Mouse (Mus musculus): ENCODE measurements around the gene Pdpn.
"Not testable (repeated sequence)": the region's sequence is repeated elsewhere in the genome, so short reads cannot be mapped to it uniquely, and the experiment has no call there.

The Pdpn gene

DNA sequence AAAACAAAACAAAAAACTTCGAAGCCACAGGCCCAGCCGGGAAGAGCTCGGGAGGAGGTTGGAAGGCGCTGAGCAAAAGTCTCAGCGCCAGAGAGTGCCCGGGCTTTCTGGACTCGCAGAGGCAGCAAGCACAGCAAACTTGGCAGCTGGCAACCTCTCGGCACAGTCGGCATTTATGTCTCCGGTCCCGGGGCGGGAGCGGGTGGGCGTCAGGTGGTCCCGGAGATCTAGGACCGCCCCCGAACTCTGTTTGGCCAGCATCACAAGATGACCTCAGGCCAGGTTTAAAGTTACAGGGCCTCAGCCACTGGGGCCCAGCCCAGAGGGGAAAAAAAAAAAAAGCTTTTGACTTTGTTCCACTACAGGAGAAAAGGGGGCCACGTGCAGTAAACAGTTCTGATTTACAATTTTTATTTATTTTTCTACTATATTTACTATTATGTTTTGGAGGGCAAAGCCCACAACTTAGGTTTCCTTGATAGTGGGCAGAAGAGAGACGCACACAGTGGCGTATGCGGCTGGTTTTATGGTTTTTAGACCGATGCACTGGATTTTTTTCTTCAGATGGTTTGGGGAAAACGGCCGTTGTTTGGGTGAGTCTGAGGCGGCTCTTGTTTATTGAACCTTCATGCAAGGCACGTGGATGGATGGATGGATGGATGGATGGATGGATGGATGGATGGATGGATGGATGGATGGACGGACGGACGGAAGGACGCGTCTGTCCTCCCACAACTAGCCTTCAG lies at the start of gene Pdpn:
Pdpn (minus strand) TSS at position 240 of the 746 bp plus-strand sequence.
- DNase-seq (ENCODE audit: low read depth) = no peak

DNA sequence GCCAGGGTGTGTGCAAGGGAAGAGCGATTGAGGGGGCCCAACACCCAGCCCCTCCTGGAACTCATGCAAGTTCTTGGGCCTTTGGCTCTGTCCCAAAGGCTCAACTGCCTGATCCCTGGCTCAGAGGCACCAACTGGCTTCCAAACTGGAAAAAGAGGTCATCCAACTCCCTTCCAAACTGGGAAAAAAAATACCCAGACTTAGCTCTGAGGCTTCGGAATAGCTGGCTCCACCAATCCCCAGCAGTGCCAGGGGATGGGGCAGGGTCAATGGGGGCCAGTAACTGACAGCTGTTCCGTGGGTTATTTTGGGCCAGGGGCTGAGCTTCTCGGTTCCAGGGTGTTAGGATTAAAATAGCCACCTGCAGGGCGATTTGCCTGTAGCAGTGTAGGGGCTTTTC lies 49.3 kb upstream of the Pdpn start:
- DNase-seq (ENCODE audit: low read depth) = no peak

DNA sequence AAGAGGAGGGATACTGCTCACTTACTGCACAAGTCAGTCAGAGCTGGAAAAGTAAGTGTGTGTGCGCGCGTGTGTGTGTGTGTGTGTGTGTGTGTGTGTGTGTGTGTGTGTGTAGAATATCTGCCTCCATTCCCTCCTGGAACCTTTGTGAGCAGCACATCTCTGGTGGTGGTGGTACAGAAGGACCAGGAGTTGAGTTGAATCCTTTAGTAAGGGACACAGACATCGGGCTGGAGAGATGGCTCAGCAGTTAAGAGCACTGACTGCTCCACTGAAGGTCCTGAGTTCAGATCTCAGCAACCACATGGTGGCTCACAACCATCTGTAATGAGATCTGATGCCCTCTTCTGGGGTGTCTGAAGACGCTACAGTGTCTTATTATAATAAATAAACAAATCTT lies 46.1 kb upstream of the Pdpn start:
- DNase-seq (ENCODE audit: low read depth) = not testable (repeated sequence)

DNA sequence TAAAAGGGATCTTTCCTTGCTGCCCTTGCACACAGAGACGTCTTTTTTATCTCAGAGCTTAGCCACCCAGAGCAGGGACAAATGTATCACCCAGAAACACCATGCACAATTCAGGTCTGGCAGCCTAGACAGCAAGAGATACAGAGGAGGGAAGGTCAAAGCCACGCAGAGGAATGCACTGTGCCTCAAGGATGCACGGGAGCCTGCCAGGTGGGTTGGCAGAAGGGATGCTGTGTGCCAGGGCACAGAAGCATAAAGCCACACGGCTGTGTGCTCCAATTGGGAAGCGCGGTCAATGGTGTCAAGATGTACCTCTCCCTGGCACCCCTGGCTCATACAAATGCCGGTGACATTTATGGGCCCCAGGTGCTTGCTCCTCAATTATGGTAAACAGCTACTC lies 42.1 kb upstream of the Pdpn start:
- DNase-seq (ENCODE audit: low read depth) = no peak

DNA sequence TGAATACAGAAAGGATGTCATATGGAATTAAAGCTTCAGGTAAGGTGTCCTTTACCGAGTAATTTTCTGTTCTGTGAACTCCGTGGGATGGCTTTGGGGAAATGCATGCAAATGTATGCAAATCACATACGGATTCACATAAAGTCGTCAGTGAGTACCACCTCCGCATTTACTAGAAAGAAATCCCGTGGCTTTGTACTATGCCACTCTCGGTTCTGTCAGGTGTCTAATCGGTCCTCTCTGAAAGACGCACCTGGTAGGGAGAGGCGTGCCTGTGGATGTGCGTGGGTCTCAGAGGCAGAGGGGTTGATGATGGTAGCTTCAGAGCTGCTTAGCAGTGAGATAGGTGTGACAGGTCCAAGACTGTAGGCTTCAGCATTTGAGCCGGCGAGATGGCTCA lies 40.4 kb upstream of the Pdpn start:
- DNase-seq (ENCODE audit: low read depth) = no peak

DNA sequence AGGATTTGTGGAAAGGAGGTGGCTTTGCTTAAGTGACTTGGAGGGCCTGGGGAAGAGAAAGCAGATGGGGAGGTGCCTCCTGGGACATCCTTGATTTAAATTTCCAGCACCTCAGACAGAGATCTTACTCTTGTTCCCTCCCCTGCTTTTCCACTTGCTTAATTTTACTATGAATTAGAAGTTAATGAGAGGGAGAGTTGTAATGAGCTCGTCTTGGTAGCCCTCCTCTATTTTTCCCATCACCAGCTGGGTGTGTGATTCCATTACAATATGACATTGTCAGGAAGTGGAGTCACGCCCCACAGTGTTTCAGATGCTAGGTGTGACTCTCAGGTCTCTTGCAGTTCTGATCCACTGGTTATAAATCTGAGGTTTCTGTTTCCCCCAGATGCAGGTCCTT lies 36.7 kb upstream of the Pdpn start:
- no peak for DNase-seq (ENCODE audit: low read depth)

DNA sequence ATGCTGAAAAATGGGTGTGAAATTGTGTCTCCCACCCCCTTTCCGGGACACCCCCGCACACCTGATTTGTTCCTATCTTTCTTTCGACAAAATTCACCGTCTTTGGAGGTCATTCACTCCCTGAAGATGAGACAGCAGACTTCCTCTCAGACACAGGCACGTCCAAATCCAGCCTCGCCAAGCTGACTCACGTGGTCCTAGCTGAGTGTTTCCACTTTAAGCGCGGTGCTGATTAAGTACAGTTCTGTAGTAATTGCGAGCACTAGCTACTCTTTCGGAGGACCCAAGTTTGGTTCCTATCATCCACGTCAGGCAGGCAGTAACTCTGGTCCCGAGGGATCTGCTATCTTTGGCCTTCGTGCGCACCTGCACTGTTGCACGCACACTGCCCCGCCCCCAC lies 35.6 kb upstream of the Pdpn start:
- no peak for DNase-seq (ENCODE audit: low read depth)

DNA sequence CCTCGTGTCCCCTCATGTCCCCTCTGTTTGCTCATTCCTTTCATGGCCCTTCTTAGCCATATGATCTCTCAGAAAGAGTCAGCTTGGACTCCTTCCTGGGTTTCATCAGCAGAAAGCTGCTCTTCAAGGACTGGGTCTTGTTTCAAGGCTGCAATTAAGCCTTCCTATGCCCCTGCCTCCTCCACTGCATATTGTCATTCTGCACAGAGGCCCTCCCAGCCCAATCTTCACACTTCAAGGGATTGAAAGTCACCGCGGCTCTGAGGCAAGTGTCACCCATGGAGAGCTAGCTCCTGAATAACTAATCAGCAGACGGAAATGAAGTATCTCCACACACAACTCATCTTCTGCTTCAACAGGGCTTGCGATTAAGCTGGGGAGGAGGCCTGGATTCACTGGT lies 34.8 kb upstream of the Pdpn start:
- no peak for DNase-seq (ENCODE audit: low read depth)

DNA sequence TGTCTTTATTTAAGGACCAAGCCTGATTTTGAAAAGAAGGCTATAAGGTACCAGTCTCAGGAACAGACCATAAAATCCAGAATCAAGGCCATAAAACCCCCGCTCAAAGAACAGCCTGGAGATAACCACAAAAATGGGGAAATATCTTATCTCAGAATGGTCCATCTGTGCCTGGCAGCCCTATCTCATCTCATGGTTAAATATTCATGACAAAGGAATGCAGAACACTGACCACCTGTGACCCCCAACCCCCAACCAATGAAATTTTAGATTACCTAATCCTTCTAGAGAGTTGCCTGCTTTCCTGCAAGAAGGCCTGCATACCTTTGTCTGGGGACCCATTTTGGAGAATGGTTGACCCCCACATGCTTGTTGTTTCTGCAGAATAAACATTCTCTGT lies 32.4 kb upstream of the Pdpn start:
- DNase-seq (ENCODE audit: low read depth) = no peak

DNA sequence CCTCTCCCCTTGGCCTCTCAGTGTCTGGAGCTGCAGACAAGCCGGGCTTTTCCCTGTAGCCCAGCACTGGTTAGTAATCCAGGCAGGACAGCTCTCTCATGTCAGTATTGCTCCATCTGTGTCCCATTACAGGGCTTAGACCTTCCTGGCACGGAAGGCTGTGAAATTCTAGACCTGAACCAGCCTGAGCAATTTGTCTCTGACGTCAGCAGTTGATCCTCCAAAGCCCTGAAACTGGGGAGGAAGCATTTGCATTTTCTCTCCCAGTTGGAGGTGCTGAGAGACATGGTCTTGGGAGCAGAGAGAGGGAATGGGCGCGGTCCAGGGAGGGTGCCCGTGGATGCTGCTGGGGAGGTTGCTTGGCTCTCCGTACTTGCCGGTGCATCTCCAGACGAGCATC lies 31.2 kb upstream of the Pdpn start:
- DNase-seq (ENCODE audit: low read depth) = no peak

DNA sequence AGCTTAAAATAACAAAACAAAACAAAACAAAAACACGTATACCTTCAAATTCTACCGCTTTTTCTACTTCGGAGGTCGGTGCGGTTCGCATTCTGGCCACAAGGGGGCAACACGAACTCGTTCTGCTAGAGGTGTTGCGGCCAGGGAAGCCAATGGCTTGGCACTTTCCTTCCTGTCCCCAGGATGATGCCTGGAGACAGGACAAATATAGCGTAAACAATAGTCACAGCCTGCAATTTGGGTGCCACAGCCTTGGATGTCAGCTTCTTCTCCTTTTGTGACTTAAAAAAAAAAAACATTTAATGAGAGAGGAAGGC lies 26.2 kb upstream of the Pdpn start:
- peak; percentile 59 for DNase-seq (ENCODE audit: low read depth)

DNA sequence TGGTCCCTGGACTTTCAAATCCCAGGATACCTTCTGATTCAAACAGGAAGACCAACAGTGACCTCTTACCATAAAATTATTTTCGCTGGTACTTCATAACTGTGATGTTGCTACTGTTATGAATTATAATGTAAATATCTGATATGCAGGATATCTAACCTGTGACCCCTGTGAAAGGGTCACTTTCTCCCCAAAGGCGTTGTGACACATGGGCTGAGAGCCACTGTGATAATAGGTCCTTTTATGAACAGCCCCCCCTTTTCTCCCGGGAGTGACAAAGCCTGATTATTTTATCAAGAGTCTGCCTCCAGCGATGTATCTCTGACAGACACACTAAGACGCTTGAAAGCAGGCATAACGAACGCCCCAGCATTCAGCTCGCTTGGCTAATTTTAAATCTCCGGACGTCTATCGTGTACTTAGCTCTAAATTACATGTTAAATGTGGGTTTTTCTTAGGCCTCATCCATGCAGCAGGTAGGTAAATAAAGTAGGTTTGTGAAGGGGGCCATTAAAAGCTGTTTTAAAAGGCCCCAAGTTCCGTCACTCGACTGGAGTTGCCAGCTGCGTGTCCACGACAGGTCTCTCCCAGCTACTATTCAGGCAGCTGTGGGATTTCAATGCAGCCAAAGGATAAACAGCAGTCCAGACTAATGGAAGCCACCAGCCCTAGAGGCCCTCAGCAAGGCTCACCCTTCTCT lies 25.7 kb upstream of the Pdpn start:
- no peak for DNase-seq (ENCODE audit: low read depth)

DNA sequence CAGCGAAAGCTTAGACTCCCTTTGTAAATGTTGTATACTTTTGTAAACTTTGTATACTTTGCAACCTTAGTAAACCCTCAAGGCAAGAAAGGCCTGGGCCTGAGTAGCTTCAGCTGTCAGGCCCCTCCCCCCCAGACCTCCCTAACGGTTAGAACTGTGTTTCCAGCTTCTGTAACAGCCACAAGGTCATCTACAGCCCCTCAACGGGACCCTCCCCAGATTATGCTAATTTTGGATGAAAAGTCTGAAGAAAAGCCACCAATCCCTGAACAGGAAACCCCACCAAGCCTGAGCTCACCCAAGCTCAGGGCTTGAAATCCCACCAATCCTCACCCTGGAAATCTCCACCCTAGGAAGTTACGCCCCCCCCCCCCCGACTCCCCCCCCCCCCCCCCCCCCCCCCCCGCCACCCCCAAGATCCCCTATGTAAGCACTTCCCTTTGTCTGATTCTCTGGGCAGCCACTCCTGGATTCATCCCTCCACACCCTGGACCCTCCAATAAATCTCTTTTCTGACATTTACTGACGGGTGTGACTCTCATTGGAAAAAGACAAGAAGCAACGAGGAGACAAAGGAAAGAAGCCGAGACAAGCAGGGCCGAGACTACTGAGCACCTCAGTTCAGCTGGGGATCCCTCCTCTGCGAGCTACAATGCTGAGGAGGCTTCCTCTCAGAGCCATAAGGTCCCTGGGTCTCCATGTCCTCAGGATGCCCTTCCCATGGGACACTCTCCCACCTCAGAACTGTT lies 25.0 kb upstream of the Pdpn start:
- no peak for DNase-seq (ENCODE audit: low read depth)

DNA sequence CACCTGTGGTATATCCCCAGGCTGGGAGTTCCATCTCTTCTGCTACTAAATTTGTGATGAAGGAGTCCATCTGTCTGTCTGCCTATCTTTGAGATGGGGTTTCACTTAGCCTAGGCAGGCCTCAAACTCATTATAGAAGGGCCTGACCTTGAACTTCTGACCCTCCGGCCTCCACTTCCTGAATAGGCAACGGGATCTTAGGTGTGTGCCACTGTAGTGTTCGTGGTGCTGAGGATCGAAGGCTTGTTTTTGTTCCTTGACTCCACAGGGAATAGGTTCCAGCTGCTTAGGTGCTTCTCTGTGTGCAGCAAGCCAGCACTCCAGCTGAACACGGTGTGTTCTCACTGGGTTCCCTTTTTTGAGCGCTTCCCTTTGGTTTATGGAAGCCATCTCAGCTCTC lies 13.9 kb upstream of the Pdpn start:
- DNase-seq (ENCODE audit: low read depth) = no peak

DNA sequence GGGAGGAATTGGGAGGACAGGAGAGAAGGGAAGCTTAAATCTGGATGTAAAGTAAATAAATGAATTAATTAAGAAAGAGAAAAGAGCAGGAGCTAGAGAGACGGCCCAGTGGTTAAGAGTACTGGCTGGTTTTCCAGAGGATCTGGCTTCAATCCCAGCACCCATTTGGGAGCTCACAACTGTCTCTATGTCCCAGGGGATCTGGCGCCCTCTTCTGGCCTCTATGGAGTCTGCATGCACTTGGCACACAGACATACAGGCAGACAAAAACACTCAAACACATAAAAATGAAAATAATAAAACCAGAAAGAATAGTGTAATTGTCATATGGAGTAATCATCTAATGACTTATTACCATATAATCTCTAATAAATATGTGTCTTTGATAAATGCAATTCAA lies 12.0 kb upstream of the Pdpn start:
- peak; percentile 19 for DNase-seq (ENCODE audit: low read depth)

DNA sequence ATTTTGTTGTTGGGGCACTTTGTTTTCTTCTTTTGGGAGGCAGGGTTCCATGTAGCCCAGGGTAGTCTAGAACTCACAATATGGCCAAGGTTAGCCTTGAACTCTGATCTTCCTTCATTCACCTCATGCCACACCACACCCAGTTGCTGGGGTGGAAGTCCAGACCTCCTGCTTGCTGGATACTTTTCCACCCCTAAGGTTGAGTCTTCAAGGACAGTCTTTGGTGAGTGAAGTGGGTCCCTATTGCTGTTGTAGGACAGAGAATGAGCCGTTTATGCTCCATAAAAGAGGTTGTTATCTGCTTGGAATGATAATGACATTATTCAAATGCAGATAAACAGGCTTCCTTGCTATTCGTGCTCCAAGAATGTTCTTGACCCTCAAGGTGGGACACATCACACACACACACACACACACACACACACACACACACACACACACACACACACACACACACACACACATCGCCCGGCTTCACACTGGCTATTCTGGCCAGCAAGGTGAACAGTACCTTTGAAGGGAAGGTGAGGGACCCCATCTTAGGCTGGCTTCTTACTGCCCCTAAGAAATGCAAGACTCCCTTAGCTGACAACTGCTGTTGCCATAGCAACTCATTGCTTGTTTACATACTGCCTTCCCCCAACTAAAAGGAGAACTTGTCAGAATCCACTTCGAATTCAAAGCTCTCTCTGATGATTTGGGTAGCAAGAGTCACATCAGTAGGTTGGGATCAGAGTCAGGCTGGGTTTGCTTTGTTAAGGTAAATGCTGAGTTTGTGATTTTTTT lies 6.8 kb upstream of the Pdpn start:
- DNase-seq (ENCODE audit: low read depth) = no peak

DNA sequence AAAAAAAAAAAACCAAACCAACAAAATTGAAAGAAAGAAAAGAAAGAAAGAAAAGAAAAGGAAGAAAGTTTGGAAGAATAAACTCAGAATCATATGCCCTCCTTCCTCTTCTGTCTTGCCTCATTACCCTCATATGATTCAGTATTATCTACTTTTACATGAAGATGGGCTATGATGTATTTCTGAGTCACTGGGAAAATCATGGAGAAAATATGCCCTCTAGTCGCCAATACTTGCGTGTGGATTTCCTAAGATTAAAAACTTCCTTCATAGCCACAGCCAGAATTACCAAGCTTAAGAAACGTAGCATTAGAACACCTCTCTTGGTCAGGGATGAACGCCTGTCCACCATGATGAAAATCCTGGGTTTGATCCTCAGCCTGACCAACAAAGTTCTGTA lies 5.7 kb upstream of the Pdpn start:
- DNase-seq (ENCODE audit: low read depth) = no peak

DNA sequence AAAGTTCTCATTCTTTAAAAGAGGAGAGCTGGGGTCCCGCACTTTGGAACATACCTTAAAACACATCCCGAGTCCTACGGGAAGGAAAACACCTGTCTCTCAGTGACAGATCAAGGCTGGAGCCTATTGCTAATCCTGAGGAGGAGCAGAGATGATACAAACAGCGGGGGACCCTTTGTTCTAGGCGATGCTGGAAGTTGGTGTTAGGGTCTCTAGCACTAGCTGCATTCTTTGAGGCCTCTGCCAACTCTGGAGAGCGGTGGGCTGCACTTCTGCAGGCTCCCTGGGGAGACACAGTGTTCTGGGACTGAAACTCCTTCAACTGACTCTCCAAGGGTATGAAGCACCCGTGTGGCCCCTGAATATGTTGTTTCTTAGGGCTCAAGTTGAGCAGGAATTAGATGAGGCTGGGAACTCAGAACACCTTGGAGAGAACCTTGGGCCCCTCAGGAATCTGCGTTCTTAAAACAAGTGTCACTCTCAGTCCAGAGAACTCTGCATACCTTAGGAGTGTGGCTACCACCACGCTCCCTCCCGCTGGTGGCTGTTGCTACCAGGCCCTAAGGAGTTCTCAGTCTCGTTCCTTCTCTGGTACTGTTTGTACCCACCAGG lies 3.0 kb upstream of the Pdpn start:
- DNase-seq (ENCODE audit: low read depth) = no peak

DNA sequence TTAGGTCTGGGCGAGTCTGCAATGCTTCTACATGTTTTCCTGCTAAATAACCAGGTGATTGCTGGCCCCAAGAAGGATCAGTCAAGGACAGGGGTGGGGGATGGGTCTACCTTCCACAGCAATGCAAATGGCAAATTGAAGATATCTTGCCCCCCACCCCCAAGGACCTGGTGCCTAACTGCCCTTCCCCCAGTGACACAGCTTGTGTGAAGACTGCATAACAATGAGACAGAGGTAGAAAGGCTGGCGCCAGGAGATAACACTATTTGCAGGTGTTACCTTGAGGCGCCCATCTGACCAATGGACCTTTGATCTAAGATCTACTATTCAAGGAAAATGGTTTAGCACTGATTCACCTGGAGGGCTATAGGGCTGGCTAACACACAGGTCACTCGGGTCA lies 2.5 kb upstream of the Pdpn start:
- DNase-seq (ENCODE audit: low read depth) = no peak

DNA sequence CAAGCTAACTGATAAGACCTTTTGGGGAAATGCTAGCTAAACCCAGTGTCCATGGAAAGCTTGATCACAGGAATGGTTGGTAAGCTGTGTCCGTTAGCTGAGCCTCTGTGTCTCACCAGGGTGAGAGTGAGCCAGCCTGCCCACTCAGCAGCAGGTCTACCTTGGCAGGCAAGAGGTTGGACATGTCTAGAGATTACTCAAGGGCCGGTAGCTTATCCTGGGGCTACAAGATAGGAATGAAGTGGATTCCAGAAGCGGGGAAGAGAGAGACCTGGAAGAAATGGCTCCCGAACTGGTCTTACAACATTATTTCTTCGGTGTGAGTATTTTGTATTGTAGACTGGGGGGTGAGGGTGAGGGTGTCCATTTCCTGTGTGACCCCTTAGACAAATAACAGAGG lies 1.7 kb upstream of the Pdpn start:
- DNase-seq (ENCODE audit: low read depth) = no peak

DNA sequence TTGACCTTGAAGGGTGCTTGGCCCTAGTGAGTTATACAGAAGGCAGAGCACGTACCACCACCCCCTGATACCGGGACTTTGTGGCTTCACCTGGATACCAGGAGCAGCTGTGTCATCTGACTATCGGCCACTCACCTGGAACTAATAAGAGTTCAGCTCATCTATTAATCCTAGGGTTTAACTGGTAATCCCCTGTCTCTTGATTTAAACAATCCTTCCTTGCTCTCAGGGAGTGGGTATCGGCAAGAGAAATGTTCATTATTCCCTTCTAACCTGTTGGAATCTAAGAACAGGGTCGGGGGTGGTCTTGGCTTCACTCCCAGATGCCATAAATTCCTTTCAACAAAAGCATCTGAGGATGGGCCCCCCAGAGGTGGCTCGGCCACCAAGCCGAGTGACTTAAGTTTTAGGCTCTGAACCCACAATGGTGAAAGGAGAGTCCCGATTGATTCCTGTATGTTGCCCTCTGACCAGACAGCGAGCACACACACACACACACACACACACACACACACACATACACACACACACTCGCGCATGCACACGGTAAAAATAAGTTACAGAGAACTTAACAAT lies 837 bp upstream of the Pdpn start:
- no peak for DNase-seq (ENCODE audit: low read depth)
